Mouse (Mus musculus) MEL (cell line): ENCODE results near the gene Prokr2. TPM values are rescaled to one million over a fixed set of nuclear protein-coding genes. Genes with fewer than 3 reads are reported as not detected.

Experiments used
- DNase-seq: peaks from one replicate; pipeline ENCODE4 v3.0.0; 2011; ENCODE audit warnings: low read depth, low spot score
- H3K27ac ChIP-seq: 2 replicates; pipeline ENCODE4 v1.5.1; 2012; ENCODE audit warnings: low read depth, mild to moderate bottlenecking, control low read depth, low read length, moderate library complexity; ENCODE audit not compliant: control insufficient read depth
- H3K27me3 ChIP-seq, 2 experiments: fragments of 150-350 bp in 1 of 2; sonication (generic) in 1 of 2; 2 replicates each; pipeline ENCODE4 v1.6.1; 2012; ENCODE audit warnings: low read length in 2 of 2, mild to moderate bottlenecking in 2 of 2, improper control_type of control experiment in 1 of 2, moderate library complexity in 1 of 2; ENCODE audit not compliant: insufficient read depth in 2 of 2, control insufficient read depth in 1 of 2
- H3K36me3 ChIP-seq, 2 experiments: 2 replicates each; pipeline ENCODE4 v1.6.1; 2012 to 2014; ENCODE audit warnings: low read length in 2 of 2, improper control_type of control experiment in 1 of 2, inconsistent platforms in 1 of 2, mild to moderate bottlenecking in 1 of 2; ENCODE audit not compliant: insufficient read depth in 2 of 2, control insufficient read depth in 1 of 2
- H3K4me1 ChIP-seq, 2 experiments: fragments of 150-350 bp in 1 of 2; sonication (generic) in 1 of 2; 2 replicates each; pipeline ENCODE4 v1.6.1; 2012; ENCODE audit warnings: low read length in 2 of 2, improper control_type of control experiment in 1 of 2, mild to moderate bottlenecking in 1 of 2; ENCODE audit not compliant: insufficient read depth in 2 of 2, control insufficient read depth in 1 of 2
- H3K4me3 ChIP-seq, 2 experiments: fragments of 150-350 bp in 1 of 2; sonication (generic) in 1 of 2; 2 replicates each; pipeline ENCODE4 v1.5.1; 2012; ENCODE audit warnings: low read depth in 2 of 2, low read length in 2 of 2, mild to moderate bottlenecking in 2 of 2, moderate library complexity in 2 of 2, control low read depth in 1 of 2, improper control_type of control experiment in 1 of 2; ENCODE audit not compliant: control insufficient read depth in 1 of 2, insufficient read depth in 1 of 2
- H3K79me2 ChIP-seq: 2 replicates; pipeline ENCODE4 v1.6.1; 2012; ENCODE audit warnings: mild to moderate bottlenecking, low read length, moderate library complexity; ENCODE audit not compliant: control insufficient read depth, poor library complexity, insufficient read depth
- H3K9ac ChIP-seq: 2 replicates; pipeline ENCODE4 v1.6.1; 2012; ENCODE audit warnings: low read depth, mild to moderate bottlenecking, control low read depth, low read length, moderate library complexity; ENCODE audit not compliant: control insufficient read depth, poor library complexity, severe bottlenecking
- H3K9me3 ChIP-seq: fragments of 150-350 bp; sonication (generic); replicated peaks from 2 replicates; pipeline ENCODE4 v1.6.1; 2012; ENCODE audit warnings: mild to moderate bottlenecking, low read length, improper control_type of control experiment, moderate library complexity; ENCODE audit not compliant: insufficient read depth
- CTCF ChIP-seq, 3 experiments: IDR thresholded peaks in 2 of 3; conservative IDR thresholded peaks in 1 of 3; 2 replicates each; pipeline ENCODE4 v1.5.1; 2011 to 2012; ENCODE audit warnings: low read length in 3 of 3, low read depth in 2 of 3, mild to moderate bottlenecking in 2 of 3, improper control_type of control experiment in 1 of 3, inconsistent platforms in 1 of 3, mixed read lengths in 1 of 3, moderate library complexity in 1 of 3; ENCODE audit not compliant: control insufficient read depth in 1 of 3, insufficient read depth in 1 of 3, poor library complexity in 1 of 3, severe bottlenecking in 1 of 3
- E2F4 ChIP-seq: IDR thresholded peaks from 2 replicates; pipeline ENCODE4 v1.6.1; 2011; ENCODE audit warnings: low read depth, low read length, improper control_type of control experiment, borderline replicate concordance
- ELF1 ChIP-seq: IDR thresholded peaks from 2 replicates; pipeline ENCODE4 v1.6.1; 2014; ENCODE audit warnings: low read depth, mild to moderate bottlenecking, inconsistent platforms, low read length, improper control_type of control experiment, moderate library complexity
- EP300 ChIP-seq, 2 experiments: IDR thresholded peaks; 2 replicates each; pipeline ENCODE4 v1.6.1; 2011; ENCODE audit warnings: improper control_type of control experiment in 2 of 2, low read length in 2 of 2, low read depth in 1 of 2, mild to moderate bottlenecking in 1 of 2
- GABPA ChIP-seq: IDR thresholded peaks from 2 replicates; pipeline ENCODE4 v1.6.1; 2012; ENCODE audit warnings: low read depth, mild to moderate bottlenecking, inconsistent platforms, low read length, improper control_type of control experiment, moderate library complexity
- GATA1 ChIP-seq: IDR thresholded peaks from 2 replicates; pipeline ENCODE4 v1.6.1; 2011; ENCODE audit warnings: low read depth, low read length, improper control_type of control experiment
- MAFK ChIP-seq: IDR thresholded peaks from 2 replicates; pipeline ENCODE4 v1.6.1; 2011; ENCODE audit warnings: low read depth, mild to moderate bottlenecking, low read length, improper control_type of control experiment, borderline replicate concordance
- MEF2A ChIP-seq: IDR thresholded peaks from 2 replicates; pipeline ENCODE4 v1.6.1; 2014; ENCODE audit warnings: low read depth, mild to moderate bottlenecking, inconsistent platforms, low read length, improper control_type of control experiment; ENCODE audit not compliant: poor library complexity, insufficient replicate concordance, severe bottlenecking; ENCODE audit errors: extremely low read depth
- MYB ChIP-seq: IDR thresholded peaks from 2 replicates; pipeline ENCODE4 v1.6.1; 2011; ENCODE audit warnings: mild to moderate bottlenecking, low read depth, low read length, improper control_type of control experiment
- NRF1 ChIP-seq: IDR thresholded peaks from 2 replicates; pipeline ENCODE4 v1.6.1; 2014; ENCODE audit warnings: low read depth, mild to moderate bottlenecking, inconsistent platforms, low read length, improper control_type of control experiment, moderate library complexity; ENCODE audit not compliant: poor library complexity, insufficient read depth, severe bottlenecking
- POLR2AphosphoS2 ChIP-seq: IDR thresholded peaks from 2 replicates; pipeline ENCODE4 v1.6.1; 2011; ENCODE audit warnings: low read length, improper control_type of control experiment
- POLR2AphosphoS5 ChIP-seq: IDR thresholded peaks from 2 replicates; pipeline ENCODE4 v1.6.1; 2012; ENCODE audit warnings: low read depth, borderline replicate concordance, mild to moderate bottlenecking, inconsistent platforms, low read length, moderate library complexity, mixed read lengths
- RAD21 ChIP-seq: IDR thresholded peaks from 2 replicates; pipeline ENCODE4 v1.6.1; 2011; ENCODE audit warnings: mild to moderate bottlenecking, low read depth, low read length, improper control_type of control experiment
- RCOR1 ChIP-seq: IDR thresholded peaks from 2 replicates; pipeline ENCODE4 v1.6.1; 2012; ENCODE audit warnings: low read depth, mild to moderate bottlenecking, inconsistent platforms, low read length, improper control_type of control experiment
- UBTF ChIP-seq: IDR thresholded peaks from 2 replicates; pipeline ENCODE4 v1.6.1; 2012; ENCODE audit warnings: low read depth, mild to moderate bottlenecking, inconsistent platforms, low read length, improper control_type of control experiment, moderate library complexity, borderline replicate concordance; ENCODE audit not compliant: insufficient read depth
- USF2 ChIP-seq, 2 experiments: IDR thresholded peaks; 2 replicates each; pipeline ENCODE4 v1.6.1; 2011 to 2012; ENCODE audit warnings: improper control_type of control experiment in 2 of 2, low read length in 2 of 2, borderline replicate concordance in 1 of 2, inconsistent platforms in 1 of 2, low read depth in 1 of 2, mild to moderate bottlenecking in 1 of 2; ENCODE audit not compliant: insufficient read depth in 1 of 2
- ZC3H11A ChIP-seq: IDR thresholded peaks from 2 replicates; pipeline ENCODE4 v1.6.1; 2012; ENCODE audit warnings: low read depth, mild to moderate bottlenecking, inconsistent platforms, low read length, improper control_type of control experiment
- ZKSCAN1 ChIP-seq: IDR thresholded peaks from 2 replicates; pipeline ENCODE4 v1.6.1; 2012; ENCODE audit warnings: low read depth, mild to moderate bottlenecking, inconsistent platforms, low read length, improper control_type of control experiment, moderate library complexity
- ZNF384 ChIP-seq: IDR thresholded peaks from 2 replicates; pipeline ENCODE4 v1.6.1; 2012; ENCODE audit warnings: low read depth, mild to moderate bottlenecking, inconsistent platforms, low read length, improper control_type of control experiment
- polyA plus RNA-seq, 2 experiments: library from polyadenylated mRNA; stranded (reverse) in 1 of 2; unstranded in 1 of 2; fragments of >175 nt in 1 of 2; fragments of >200 nt in 1 of 2; gene quantifications; 2 replicates each; pipeline versions ENCODE4 v1.2.1 to v1.2.4; 2012; ENCODE audit warnings: low replicate concordance in 2 of 2, low read depth in 1 of 2; ENCODE audit not compliant: insufficient read length in 2 of 2, insufficient read depth in 1 of 2, missing spikeins in 1 of 2
- total RNA-seq: library from RNA; depleted of rRNA; stranded (reverse); fragments of 300-350 nt; gene quantifications from 2 replicates; pipeline ENCODE4 v1.2.3, GENCODE M21; 2012

Prokr2 gene
- total and polyA plus RNA-seq, 3 experiments = not detected

GRCm38 (mm10) chr2:132291265-132291664 is 94.0 kb downstream of the Prokr2 start:
- no peak overlapping the region for H3K27ac ChIP-seq
- 0 out of 2 replicates have a peak, but pooled peaks cover 1% of the 10 kb centered on the region for H3K79me2 ChIP-seq
- H3K9ac ChIP-seq = no peak overlapping the region
- no peak overlapping the region for H3K4me3 ChIP-seq
- H3K4me1 ChIP-seq = peaks cover 11 to 26% of the 10 kb centered on the region in 2 experiments
- no peaks in the 10 kb centered on the region for H3K9me3 ChIP-seq
- no peak for TF ChIP-seq MYB
- TF ChIP-seq EP300 (IDR thresholded peaks at IDR 0.05; ENCODE audit: low read depth in 1 of 2, low read length in 2 of 2) = no peak
- no peak for TF ChIP-seq CTCF (IDR thresholded peaks at IDR 0.05 in 2 of 3, conservative IDR thresholded peaks at IDR 0.05 in 1 of 3; ENCODE audit: control insufficient read depth in 1 of 3, insufficient read depth in 1 of 3, low read depth in 2 of 3, low read length in 3 of 3, poor library complexity in 1 of 3, severe bottlenecking in 1 of 3)
- no peak for TF ChIP-seq MEF2A
- TF ChIP-seq USF2 (IDR thresholded peaks at IDR 0.05; ENCODE audit: borderline replicate concordance in 1 of 2, insufficient read depth in 1 of 2, low read depth in 1 of 2, low read length in 2 of 2) = no peak
- no peak for TF ChIP-seq ZC3H11A
- no peak for TF ChIP-seq RAD21
- no peak for TF ChIP-seq GATA1
- no peak for TF ChIP-seq ELF1
- TF ChIP-seq ZNF384 = no peak
- no peak for TF ChIP-seq POLR2AphosphoS5
- TF ChIP-seq POLR2AphosphoS2 = no peak
- TF ChIP-seq MAFK = no peak
- TF ChIP-seq GABPA = no peak
- no peak for TF ChIP-seq ZKSCAN1
- no peak for TF ChIP-seq NRF1
- no peak for TF ChIP-seq RCOR1
- no peak for TF ChIP-seq E2F4
- no peak for TF ChIP-seq UBTF
- no peaks in the 10 kb centered on the region for H3K27me3 ChIP-seq
- no peak for DNase-seq
- peaks cover 3 to 28% of the 10 kb centered on the region in 2 experiments; a peak in 3 of 4 replicates for H3K36me3 ChIP-seq

GRCm38 (mm10) chr2:132290808-132291207 is 94.4 kb downstream of the Prokr2 start:
- Histone ChIP-seq H3K9me3 (no peaks in the 10 kb centered on the region), H3K79me2 (0 out of 2 replicates have a peak, but pooled peaks cover 1% of the 10 kb centered on the region), H3K4me3 (no peak overlapping the region), H3K36me3 (peaks cover 3 to 28% of the 10 kb centered on the region in 2 experiments; a peak in 3 of 4 replicates), H3K27me3 (no peaks in the 10 kb centered on the region), H3K4me1 (peaks cover 11 to 26% of the 10 kb centered on the region in 2 experiments), H3K9ac (no peak overlapping the region), H3K27ac (no peak overlapping the region)
- DNase-seq = no peak
- no peak for TF ChIP-seq USF2 (IDR thresholded peaks at IDR 0.05; ENCODE audit: borderline replicate concordance in 1 of 2, insufficient read depth in 1 of 2, low read depth in 1 of 2, low read length in 2 of 2)
- no peak for TF ChIP-seq E2F4
